Mouse (Mus musculus) lung, postnatal 0 days (tissue): Measurements from ENCODE around the gene Srsf3. TPM values are rescaled to one million over a fixed set of nuclear protein-coding genes. Genes with fewer than 3 reads are reported as not detected.
"Not testable (repeated sequence)": the region's sequence is repeated elsewhere in the genome, so short reads cannot be mapped to it uniquely, and the experiment has no call there.

Source experiments
- ATAC-seq: fragments of 200-750 bp; cut with Nextera tagmentation; 2 replicates; pipeline ENCODE4 v1.8.0; 2017; ENCODE audit warnings: moderate library complexity
- DNase-seq: peaks from one replicate; pipeline ENCODE4 v3.0.0-alpha.2; 2016; ENCODE audit warnings: low spot score
- H3K27ac ChIP-seq: fragments of 300-500 bp; sonication (generic); 2 replicates; pipeline ENCODE4 v1.5.1; 2014; ENCODE audit warnings: antibody characterized with exemption, mild to moderate bottlenecking, low read length, mixed read lengths
- H3K27me3 ChIP-seq: fragments of 300-500 bp; sonication (generic); replicated peaks from 2 replicates; pipeline ENCODE4 v1.6.1; 2014; ENCODE audit warnings: low read length, mixed read lengths; ENCODE audit not compliant: insufficient read depth
- H3K36me3 ChIP-seq: fragments of 300-500 bp; sonication (generic); 2 replicates; pipeline ENCODE4 v1.6.1; 2014; ENCODE audit warnings: low read length, mixed read lengths; ENCODE audit not compliant: insufficient read depth
- H3K4me1 ChIP-seq: fragments of 300-500 bp; sonication (generic); 2 replicates; pipeline ENCODE4 v1.6.1; 2014; ENCODE audit warnings: antibody characterized with exemption, low read depth, low read length, mixed read lengths; ENCODE audit not compliant: insufficient read depth
- H3K4me2 ChIP-seq: fragments of 300-500 bp; sonication (generic); replicated peaks from 2 replicates; pipeline ENCODE4 v1.6.1; 2014; ENCODE audit warnings: low read depth, mild to moderate bottlenecking, low read length, moderate library complexity, mixed read lengths
- H3K4me3 ChIP-seq: fragments of 300-500 bp; sonication (generic); 2 replicates; pipeline ENCODE4 v1.5.1; 2014; ENCODE audit warnings: low read depth, low read length
- H3K9ac ChIP-seq: fragments of 300-500 bp; sonication (generic); replicated peaks from 2 replicates; pipeline ENCODE4 v1.6.1; 2014; ENCODE audit warnings: low read depth, mild to moderate bottlenecking
- H3K9me3 ChIP-seq: fragments of 300-500 bp; sonication (generic); 2 replicates; pipeline ENCODE4 v1.6.1; 2016; ENCODE audit warnings: low read length, mixed read lengths
- CTCF ChIP-seq: IDR thresholded peaks from 2 replicates; pipeline ENCODE4 v1.5.1; 2016; ENCODE audit warnings: antibody characterized with exemption, mild to moderate bottlenecking
- EP300 ChIP-seq: IDR thresholded peaks from 2 replicates; pipeline ENCODE4 v1.6.1; 2016; ENCODE audit warnings: antibody characterized with exemption, mild to moderate bottlenecking, control low read depth
- WGBS: fragments of 180-500 bp; shearing (Covaris S2); extraction: QIAGEN DNeasy Blood & Tissue Kit; methylation state at CpG from one replicate; pipeline ENCODE4 v1.1.7; 2014; 5-methylcytosine and 5-hydroxymethylcytosine counted together
- polyA plus RNA-seq: library from polyadenylated mRNA; unstranded; fragments of >200 nt; fragmentation: Nextera tagmentation; extraction: Ambion mirVana; gene quantifications from 2 replicates; pipeline ENCODE4 v1.2.1, GENCODE M21; 2015

Srsf3 gene
- polyA plus RNA-seq, 1 experiment from 2014 or later, result 229 TPM

DNA sequence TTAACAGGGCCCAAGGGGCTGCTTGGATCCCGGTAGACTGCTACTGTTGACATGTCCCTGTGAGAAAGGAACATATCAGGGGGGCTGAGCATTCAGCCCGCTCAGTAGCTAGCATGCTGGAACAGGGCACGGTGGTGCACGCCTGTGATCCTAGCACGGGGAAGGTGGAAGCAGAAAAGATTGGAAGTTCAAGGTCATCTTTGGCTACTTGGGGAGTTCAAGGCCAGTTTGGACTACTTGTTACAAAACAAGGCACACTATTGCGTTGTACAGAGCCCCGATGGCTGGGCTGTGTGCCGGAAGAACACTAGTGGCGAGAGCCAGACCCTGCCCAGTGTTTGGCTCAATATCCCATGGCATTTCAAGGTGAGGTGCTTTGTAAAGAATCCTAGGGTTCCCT lies 28.5 kb downstream of the Srsf3 start:
- Histone ChIP-seq H3K4me2 (no peak overlapping the region), H3K27me3 (no peaks in the 10 kb centered on the region), H3K9me3 (no peaks in the 10 kb centered on the region), H3K4me3 (no peak overlapping the region), H3K36me3 (no peaks in the 10 kb centered on the region), H3K9ac (no peak overlapping the region), H3K4me1 (peaks cover 4% of the 10 kb centered on the region; the same call in 1 of the 2 replicates), H3K27ac (no peak overlapping the region)
- ATAC-seq, result no peak
- TF ChIP-seq CTCF (no peak), EP300 (no peak)
- WGBS, result 95% methylated on average over 9 of the region's 9 CpGs
- DNase-seq, result no peak

DNA sequence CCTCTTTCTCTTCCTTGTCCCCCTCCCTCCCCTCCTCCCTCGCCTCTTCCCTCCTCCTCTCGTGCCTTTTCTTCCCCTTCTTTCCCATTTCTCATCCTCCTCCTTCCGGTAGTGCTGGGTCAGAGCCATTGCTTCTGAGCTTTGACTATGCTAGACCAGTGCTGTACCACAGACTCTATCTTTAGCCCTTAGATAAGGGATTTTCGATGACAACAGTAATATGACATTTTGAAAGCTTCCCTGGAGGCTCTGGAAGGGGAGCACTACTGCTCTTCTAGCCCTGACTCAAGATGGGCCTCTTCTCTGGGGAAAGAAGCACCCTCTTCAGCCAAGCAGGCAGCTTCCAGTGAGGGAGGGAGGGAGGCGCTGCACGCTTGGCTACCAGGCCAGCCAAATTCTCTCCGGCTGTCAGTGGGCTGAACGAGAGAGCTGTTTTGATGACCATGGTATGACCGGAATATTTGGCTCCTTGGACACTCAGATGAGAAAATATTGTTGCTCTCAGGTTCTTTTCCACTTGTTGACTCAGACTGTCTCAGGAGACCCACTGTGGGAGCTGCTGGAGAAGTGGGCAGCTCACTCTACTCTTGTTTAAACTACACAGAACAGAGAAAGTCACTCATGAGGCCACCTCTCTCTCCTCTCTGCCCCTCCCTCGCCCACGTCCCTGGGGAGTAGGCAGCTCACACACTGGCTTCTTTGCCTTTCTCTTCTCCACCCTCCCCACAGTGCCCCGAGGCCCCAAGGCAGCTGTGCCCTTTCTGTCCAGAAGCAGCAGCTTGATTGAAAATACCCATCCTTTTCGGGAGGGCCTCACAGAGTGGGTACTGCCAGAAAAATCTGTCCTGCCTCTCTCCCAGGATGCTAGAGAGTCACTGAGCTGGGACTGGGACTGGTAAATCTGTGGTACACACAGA lies 29.9 kb downstream of the Srsf3 start:
- no peak overlapping the region for H3K4me2 ChIP-seq
- H3K4me1 ChIP-seq, result no peaks in the 10 kb centered on the region
- no peak overlapping the region for H3K27ac ChIP-seq
- H3K36me3 ChIP-seq, result no peaks in the 10 kb centered on the region
- H3K4me3 ChIP-seq, result no peak overlapping the region
- DNase-seq, result no peak
- TF ChIP-seq CTCF (no peak), EP300 (no peak)
- no peaks in the 10 kb centered on the region for H3K27me3 ChIP-seq
- H3K9ac ChIP-seq, result no peak overlapping the region
- WGBS, result 32% methylated on average over 13 of the region's 13 CpGs
- no peak for ATAC-seq
- H3K9me3 ChIP-seq, result no peaks in the 10 kb centered on the region

DNA sequence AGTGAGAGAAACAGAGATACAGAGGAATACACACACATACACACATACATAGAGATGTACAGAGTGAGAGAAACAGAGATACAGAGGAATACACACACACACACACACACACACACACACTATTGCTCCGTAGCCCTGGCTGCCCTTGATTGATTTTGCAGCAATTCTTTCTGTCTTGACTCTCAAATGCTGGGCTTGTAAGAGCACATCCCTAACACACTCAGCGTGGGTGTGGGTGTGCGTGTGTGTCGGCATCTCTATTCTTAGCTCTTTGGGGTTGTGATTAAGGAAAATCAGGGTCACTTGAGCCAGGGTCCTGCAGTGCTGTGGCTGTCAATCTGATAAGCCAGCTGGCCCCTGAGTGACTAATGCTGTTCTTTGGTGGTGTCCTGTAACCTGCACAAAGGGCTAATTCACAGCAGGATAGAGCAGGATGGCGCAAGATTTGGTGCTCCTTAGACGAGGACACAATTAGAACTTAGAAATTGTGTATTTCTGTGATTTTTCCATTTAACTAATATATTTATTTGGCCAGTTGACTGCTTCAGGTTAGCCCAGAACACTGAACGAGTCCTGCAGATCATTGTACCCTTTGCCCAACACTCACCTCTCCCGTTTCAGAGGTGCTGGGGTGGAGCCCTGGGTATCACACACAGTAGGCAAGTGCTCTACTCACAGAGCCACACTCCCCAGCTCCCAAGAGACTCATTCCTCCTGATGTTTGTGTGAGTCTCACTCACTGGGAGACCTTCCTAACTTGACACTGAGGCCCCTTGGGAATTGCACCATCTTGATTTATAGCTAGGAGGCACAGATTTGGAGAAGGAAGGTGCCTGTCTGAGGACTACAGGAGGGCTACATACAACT lies 30.9 kb downstream of the Srsf3 start:
- Histone ChIP-seq H3K27ac (no peak overlapping the region), H3K9ac (no peak overlapping the region)

DNA sequence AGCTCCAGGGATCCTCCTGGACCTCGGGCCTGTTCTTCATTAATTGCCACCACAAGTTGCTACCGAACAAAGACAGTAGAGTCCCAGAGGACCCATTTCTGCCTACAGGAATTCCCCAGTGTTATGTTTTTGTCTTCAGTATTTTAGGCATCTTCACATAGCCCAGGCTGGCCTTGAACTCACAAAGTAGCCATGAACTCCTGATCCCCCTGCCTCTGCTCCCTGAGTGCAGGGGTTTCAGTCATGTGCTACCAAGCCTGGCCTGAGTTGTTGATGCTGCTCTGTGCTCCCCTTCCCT lies 31.5 kb downstream of the Srsf3 start:
- TF ChIP-seq EP300 (no peak), CTCF (no peak)
- no peak for DNase-seq
- Histone ChIP-seq H3K9me3 (no peaks in the 10 kb centered on the region), H3K27me3 (no peaks in the 10 kb centered on the region), H3K36me3 (no peaks in the 10 kb centered on the region), H3K27ac (no peak overlapping the region), H3K4me1 (no peaks in the 10 kb centered on the region), H3K4me2 (no peak overlapping the region), H3K4me3 (no peak overlapping the region), H3K9ac (no peak overlapping the region)
- 69% methylated on average over 2 of the region's 2 CpGs for WGBS
- ATAC-seq, result no peak

More for the DNA sequence above, 30.9 kb downstream of the Srsf3 start:
- ATAC-seq (no peak), DNase-seq (no peak)
- H3K4me2 ChIP-seq, result no peak overlapping the region
- H3K4me1 ChIP-seq, result no peaks in the 10 kb centered on the region
- no peaks in the 10 kb centered on the region for H3K36me3 ChIP-seq
- 60% methylated on average over 8 of the region's 8 CpGs for WGBS
- H3K9me3 ChIP-seq, result no peaks in the 10 kb centered on the region
- no peaks in the 10 kb centered on the region for H3K27me3 ChIP-seq
- TF ChIP-seq EP300 (no peak), CTCF (no peak)
- H3K4me3 ChIP-seq, result no peak overlapping the region

DNA sequence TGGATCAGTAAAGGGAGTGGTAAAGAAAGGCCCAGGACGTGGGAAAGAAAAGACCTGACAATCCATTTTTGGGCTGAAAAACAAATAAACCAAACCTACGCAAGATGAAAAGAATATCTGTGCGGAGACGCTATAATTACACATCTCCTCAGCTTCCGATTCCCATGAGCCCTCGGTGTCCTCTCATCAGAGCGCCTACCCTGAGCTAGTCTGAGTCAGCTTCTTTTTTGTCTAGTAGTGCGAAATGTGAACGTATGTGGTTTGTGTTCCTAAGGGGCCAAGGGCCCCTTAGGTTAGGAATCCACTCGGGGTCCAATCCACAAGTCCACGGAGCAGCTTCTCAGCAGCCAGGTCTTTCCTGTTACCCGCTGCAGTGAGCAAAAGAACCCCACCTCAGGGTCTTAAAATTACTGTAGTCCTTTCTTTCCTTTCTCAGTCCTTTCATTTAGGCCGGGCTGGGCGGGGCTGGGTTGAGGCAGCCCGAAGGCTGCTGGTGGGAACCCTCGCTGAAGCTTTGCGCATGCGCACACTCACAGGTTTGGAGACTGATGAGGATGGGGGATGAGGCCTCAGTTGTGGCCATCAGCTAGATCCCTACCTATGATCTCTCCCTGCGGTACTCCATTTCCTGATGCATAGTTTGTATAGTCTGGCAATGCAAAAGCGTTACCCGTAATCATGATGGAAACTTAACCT lies 33.0 kb downstream of the Srsf3 start:
- Histone ChIP-seq H3K4me2 (no peak overlapping the region), H3K36me3 (no peaks in the 10 kb centered on the region), H3K4me3 (no peak overlapping the region), H3K27ac (no peak overlapping the region), H3K9me3 (no peaks in the 10 kb centered on the region), H3K9ac (no peak overlapping the region), H3K27me3 (no peaks in the 10 kb centered on the region), H3K4me1 (no peaks in the 10 kb centered on the region)
- no peak for ATAC-seq
- DNase-seq, result no peak
- WGBS, result 81% methylated on average over 21 of the region's 21 CpGs
- TF ChIP-seq CTCF (no peak), EP300 (no peak)

DNA sequence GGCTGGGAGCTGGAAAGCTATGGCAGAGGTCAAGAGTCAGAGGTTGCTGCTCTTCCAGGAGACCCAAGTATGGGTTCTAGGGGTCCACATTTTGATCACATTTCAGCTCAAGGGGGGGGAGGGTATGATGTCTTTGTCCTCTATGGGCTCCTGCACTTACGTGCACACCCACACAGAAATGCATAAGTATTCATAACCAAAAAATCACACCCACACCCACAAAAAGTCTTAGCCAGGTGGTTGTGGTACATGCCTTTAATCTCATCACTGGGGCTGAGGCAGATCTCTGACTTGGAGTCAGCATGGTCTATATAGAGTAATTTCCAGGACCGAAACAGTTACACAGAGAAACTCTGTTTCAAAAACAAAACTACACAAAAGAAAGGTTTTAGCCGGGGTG lies 33.5 kb downstream of the Srsf3 start:
- Histone ChIP-seq H3K4me2 (no peak overlapping the region), H3K27me3 (no peaks in the 10 kb centered on the region), H3K27ac (no peak overlapping the region), H3K36me3 (no peaks in the 10 kb centered on the region), H3K9me3 (no peaks in the 10 kb centered on the region), H3K9ac (no peak overlapping the region), H3K4me3 (no peak overlapping the region), H3K4me1 (no peaks in the 10 kb centered on the region)
- TF ChIP-seq CTCF, result no peak
- TF ChIP-seq EP300, result no peak
- ATAC-seq, result no peak
- DNase-seq, result no peak
- 97% methylated on average over 3 of the region's 3 CpGs for whole genome bisulfite sequencing

DNA sequence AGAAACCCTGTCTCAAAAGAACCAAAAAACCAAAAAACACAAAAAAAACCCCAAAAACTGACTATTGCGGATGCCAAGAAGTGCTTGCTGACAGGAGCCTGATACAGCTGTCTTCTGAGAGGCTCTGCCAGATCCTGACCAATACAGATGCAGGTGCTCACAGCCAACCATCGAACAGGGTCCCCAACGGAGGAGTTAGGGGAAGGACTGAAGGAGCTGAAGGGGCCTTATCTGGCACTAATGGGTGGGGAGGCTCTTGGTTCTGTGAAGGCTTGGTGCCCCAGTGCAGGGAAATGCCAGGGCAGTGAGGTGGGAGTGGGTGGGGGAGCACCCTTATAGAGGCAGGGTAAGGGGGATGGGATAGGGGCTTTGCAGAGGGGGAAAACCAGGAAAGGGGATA lies 35.0 kb downstream of the Srsf3 start:
- WGBS, result 67% methylated on average over 3 of the region's 3 CpGs
- not testable (repeated sequence) for H3K4me2 ChIP-seq, H3K9ac ChIP-seq, H3K36me3 ChIP-seq, H3K27me3 ChIP-seq, H3K9me3 ChIP-seq, H3K4me3 ChIP-seq, ATAC-seq, H3K27ac ChIP-seq, H3K4me1 ChIP-seq, DNase-seq
